Mouse (Mus musculus) left cerebral cortex, postnatal 14 days (tissue): ENCODE results near the gene Frzb. TPM values are rescaled to one million over a fixed set of nuclear protein-coding genes. Genes with fewer than 3 reads are reported as not detected.

Experiments
- total RNA-seq, 2 experiments: library from RNA; stranded (reverse); gene quantifications; 2 replicates each; pipeline ENCODE4 v1.2.3; 2021

Frzb gene
- total RNA-seq, 2 experiments from 2014 or later: 18.3 to 26.8 TPM

Other genes starting within 250 kb of the Frzb start
- gene Prdx6b, start 155.2 kb downstream of the Frzb start, total RNA-seq: not detected
- gene Dnajc10, start 132.2 kb downstream of the Frzb start, total RNA-seq: 10 to 100 TPM; 59.9 to 60.8 TPM
- 100 to 1,000 TPM; 364 to 384 TPM for gene Nckap1, start 133.8 kb upstream of the Frzb start, total RNA-seq
- 10 to 100 TPM; 19.7 to 21.3 TPM for gene Dusp19, start 169.4 kb upstream of the Frzb start, total RNA-seq
- 10 to 100 TPM; 15.2 to 15.9 TPM for gene Nup35, start 169.6 kb upstream of the Frzb start, total RNA-seq